Mouse (Mus musculus) G1E (cell line): ENCODE results near the gene Rad21l.

Experiments used
- CTCF ChIP-seq: IDR thresholded peaks from 2 replicates; pipeline ENCODE4 v1.5.1; 2012; ENCODE audit warnings: low read depth, low read length, inconsistent platforms, mixed read lengths
- GATA1 ChIP-seq: IDR thresholded peaks from 2 replicates; pipeline ENCODE4 v1.6.1; 2012; ENCODE audit warnings: borderline replicate concordance, low read length, inconsistent platforms, mixed read lengths
- GATA2 ChIP-seq: IDR thresholded peaks from 2 replicates; pipeline ENCODE4 v1.6.1; 2012; ENCODE audit warnings: low read depth, low read length, inconsistent platforms, borderline replicate concordance
- TAL1 ChIP-seq: conservative IDR thresholded peaks from 2 replicates; pipeline ENCODE4 v1.6.1; 2012; ENCODE audit warnings: low read depth, low read length, inconsistent platforms, mixed read lengths

DNA sequence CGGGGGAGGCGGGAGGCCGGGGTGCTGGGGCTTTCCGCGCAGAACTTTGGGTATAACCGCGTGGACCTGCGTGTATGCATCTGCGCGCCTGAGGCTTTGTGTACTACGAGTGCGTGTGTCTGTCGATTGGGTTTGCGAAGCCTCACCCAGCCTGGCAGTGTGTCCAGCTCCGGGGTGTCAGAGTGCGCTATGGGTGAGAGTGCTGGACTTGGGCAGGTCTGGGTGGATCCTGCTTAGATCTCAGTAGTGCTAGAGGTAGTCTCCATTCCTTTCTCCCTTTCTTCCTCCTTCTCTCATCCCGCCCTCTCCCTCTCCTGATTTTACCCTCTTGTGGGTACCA is 34.5 kb upstream of the Rad21l start:
- TF ChIP-seq CTCF (no peak), TAL1 (no peak), GATA1 (no peak), GATA2 (no peak)
